Mouse (Mus musculus): ENCODE results near the gene Golt1b. TPM values are rescaled to one million over a fixed set of nuclear protein-coding genes. Genes with fewer than 3 reads are reported as not detected.

Golt1b gene
- polyA plus RNA-seq, 1 experiment from 2014 or later = 83.8 TPM

DNA sequence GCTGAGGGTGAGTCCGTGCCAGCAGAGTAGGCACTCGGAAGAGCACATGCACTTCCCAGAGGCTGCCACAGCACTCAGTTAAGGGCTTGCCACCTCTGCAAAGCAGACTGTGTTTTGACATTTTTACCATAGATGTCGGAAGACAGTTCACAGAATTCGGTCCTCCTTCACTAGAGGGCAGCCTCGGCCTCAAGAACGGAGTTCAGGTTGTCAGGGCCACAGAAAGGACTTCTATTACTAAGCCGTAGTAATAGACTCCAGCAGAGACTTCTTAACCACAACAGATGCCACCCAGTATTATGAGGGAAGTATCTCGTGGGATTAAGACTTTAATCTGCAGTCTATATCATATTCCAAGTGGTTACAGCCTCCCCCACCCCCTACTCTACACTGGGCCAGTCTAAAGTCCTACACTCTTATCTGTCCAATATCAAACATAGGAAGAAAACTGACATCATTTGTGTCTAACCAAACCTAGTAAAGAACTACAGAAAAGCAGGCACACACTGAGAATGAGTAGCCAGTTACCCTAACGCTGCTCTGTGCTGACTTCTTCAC, 23.9 kb upstream of the Golt1b start:
- Histone ChIP-seq H3K9ac (no peak overlapping the region), H3K27ac (no peak overlapping the region), H3K27me3 (no peaks in the 10 kb centered on the region), H3K4me1 (no peaks in the 10 kb centered on the region), H3K9me3 (replicated peaks) (no peaks in the 10 kb centered on the region), H3K4me2 (no peak overlapping the region), H3K4me3 (no peak overlapping the region), H3K36me3 (ENCODE audit: poor library complexity, severe bottlenecking) (peaks cover 91% of the 10 kb centered on the region)
- WGBS = 76% methylated on average over 9 of the region's 9 CpGs
- peak; percentile 41; the same call in 1 of the 2 replicates for ATAC-seq

DNA sequence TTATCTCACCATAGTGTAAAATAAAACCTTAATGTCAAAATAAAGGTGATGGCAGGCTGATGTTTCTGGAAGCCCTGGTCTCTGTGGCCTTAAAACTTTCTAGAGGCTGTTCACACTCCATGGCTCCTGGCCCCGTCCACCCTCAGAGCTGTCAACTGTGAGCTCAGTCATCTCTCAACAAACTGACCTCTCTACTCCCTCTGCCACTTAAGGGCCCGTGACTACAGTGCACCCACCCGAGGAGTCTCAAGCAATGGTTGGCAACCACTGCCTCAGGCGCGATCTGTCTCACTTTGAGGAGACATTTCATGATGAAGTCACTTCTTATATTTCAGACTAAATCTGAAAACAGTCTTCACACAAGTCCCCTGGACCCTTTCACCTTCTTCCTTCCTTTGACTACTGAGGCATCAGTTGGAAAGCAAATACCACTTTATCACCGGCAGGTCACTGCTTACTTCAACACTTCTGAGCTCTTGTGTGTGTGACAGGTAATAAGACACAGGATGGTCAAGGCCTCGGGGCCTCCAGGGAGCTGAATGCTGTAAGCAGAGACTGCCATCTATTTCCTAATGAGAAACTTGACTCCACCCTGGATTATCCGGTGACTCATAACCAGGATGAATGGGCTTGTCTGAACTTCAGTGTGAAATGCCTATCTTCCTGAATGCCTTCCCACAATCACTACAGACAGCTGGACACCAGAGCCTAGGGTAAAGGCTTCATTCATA, 21.1 kb upstream of the Golt1b start:
- 93% methylated on average over 8 of the region's 8 CpGs for WGBS
- H3K9ac ChIP-seq = no peak overlapping the region
- H3K9me3 ChIP-seq (replicated peaks) = no peaks in the 10 kb centered on the region
- no peaks in the 10 kb centered on the region for H3K27me3 ChIP-seq
- no peak for ATAC-seq
- H3K4me2 ChIP-seq = no peak overlapping the region
- H3K36me3 ChIP-seq (ENCODE audit: poor library complexity, severe bottlenecking) = peaks cover 89% of the 10 kb centered on the region
- H3K27ac ChIP-seq = no peak overlapping the region
- H3K4me3 ChIP-seq = no peak overlapping the region
- no peaks in the 10 kb centered on the region for H3K4me1 ChIP-seq

DNA sequence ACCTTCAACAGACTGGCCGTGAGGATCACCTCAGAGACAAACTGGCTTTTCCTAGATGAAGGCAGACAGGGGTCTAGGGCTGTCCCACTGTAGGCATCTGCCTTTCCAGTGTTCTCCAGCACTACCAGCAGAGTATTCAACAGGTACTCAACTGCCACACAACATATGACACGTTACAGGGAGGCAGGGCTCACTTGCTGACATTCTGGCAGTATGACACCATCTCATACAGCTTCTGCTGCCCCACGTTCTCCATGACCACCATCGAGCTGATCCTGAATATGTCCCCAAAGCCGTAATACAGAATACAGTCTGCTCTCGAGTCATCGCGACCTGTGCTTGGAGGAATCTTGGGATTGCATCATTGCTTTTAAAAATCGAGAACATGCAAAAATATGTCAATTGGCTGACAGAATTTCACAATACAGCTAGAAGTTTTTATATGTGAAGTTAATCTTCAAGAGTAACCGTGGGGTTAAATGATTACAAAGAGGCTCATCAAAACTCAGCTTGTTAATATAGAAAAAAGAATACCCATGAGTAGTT, 20.5 kb upstream of the Golt1b start:
- Histone ChIP-seq H3K36me3 (ENCODE audit: poor library complexity, severe bottlenecking) (peaks cover 88% of the 10 kb centered on the region), H3K27ac (no peak overlapping the region), H3K9me3 (replicated peaks) (no peaks in the 10 kb centered on the region), H3K27me3 (no peaks in the 10 kb centered on the region), H3K4me1 (no peaks in the 10 kb centered on the region), H3K4me2 (no peak overlapping the region), H3K4me3 (no peak overlapping the region), H3K9ac (no peak overlapping the region)
- ATAC-seq = no peak
- WGBS = 92% methylated on average over 10 of the region's 10 CpGs

DNA sequence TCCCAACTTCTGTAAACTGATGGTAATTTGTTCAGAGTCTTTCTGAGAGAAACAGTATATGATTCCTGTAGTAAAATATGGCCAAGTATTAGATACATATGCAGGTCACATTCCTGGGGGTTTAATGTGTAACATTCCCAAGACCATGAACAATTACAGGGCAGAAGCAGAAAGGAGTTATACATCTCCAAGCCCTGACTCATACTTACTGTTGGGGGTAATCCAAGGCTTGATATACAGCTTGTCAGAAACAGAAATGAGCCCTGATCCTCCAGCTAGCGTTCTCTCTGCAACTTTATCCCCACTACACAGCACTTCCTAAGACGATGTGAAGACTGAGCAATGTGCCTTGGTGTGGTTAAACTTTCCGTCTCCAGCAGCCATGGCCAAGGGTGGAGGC, 19.5 kb upstream of the Golt1b start:
- peaks cover 90% of the 10 kb centered on the region for H3K36me3 ChIP-seq (ENCODE audit: poor library complexity, severe bottlenecking)
- WGBS = 98% methylated on average over 3 of the region's 3 CpGs
- no peaks in the 10 kb centered on the region for H3K27me3 ChIP-seq
- H3K9me3 ChIP-seq (replicated peaks) = no peaks in the 10 kb centered on the region
- H3K4me2 ChIP-seq = no peak overlapping the region
- no peaks in the 10 kb centered on the region for H3K4me1 ChIP-seq
- no peak overlapping the region for H3K9ac ChIP-seq
- no peak overlapping the region for H3K4me3 ChIP-seq
- no peak overlapping the region for H3K27ac ChIP-seq
- ATAC-seq = no peak

DNA sequence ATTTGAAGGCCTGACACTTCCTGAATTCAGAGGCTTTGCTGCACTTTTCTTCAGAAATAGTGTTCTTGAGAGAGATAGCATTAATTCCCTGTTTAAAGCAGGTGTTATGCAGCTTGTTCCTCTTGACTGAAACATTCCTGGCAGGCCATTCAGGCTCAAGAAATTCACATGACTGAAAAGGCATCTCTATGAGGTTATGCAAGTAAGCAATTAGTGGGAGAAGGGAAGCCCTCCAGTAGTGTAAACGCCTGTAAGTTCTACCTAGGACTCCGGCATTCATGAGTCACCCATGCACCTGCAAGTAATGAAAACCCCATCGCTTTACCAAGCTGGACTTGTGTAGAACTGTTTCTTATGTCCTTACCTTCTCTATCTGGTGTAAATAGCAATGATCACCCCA, 17.5 kb upstream of the Golt1b start:
- H3K4me1 ChIP-seq = no peaks in the 10 kb centered on the region
- H3K4me3 ChIP-seq = no peak overlapping the region
- H3K36me3 ChIP-seq (ENCODE audit: poor library complexity, severe bottlenecking) = peaks cover 88% of the 10 kb centered on the region
- H3K9me3 ChIP-seq (replicated peaks) = no peaks in the 10 kb centered on the region
- no peak overlapping the region for H3K4me2 ChIP-seq
- H3K9ac ChIP-seq = no peak overlapping the region
- WGBS = 96% methylated on average over 3 of the region's 3 CpGs
- no peak for ATAC-seq
- no peaks in the 10 kb centered on the region for H3K27me3 ChIP-seq
- no peak overlapping the region for H3K27ac ChIP-seq

DNA sequence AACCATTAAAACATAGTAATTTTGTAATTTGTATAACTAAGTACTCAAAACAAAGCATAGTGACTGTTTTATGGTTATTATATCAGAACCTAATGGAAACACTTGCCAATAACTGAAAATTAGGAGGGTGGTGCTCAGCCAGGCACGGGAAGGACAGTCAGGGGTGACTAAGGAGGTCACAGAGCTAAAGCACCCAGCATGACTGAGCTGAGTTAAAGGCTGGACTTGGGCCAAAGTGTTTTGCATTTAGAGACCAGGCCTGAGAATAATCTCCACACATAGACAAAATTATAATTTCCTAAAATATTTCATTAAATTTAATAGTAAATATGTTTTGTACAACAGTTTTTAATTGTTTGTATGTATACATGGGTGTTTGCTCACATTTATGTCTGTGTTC, 9.9 kb upstream of the Golt1b start:
- no peaks in the 10 kb centered on the region for H3K4me1 ChIP-seq
- WGBS = 80% methylated on average over 1 of the region's 1 CpGs
- H3K27ac ChIP-seq = no peak overlapping the region
- no peak overlapping the region for H3K4me3 ChIP-seq
- H3K9me3 ChIP-seq (replicated peaks) = no peaks in the 10 kb centered on the region
- no peak overlapping the region for H3K4me2 ChIP-seq
- no peak for ATAC-seq
- peaks cover 46% of the 10 kb centered on the region for H3K36me3 ChIP-seq (ENCODE audit: poor library complexity, severe bottlenecking)
- H3K9ac ChIP-seq = no peak overlapping the region
- H3K27me3 ChIP-seq = no peaks in the 10 kb centered on the region

DNA sequence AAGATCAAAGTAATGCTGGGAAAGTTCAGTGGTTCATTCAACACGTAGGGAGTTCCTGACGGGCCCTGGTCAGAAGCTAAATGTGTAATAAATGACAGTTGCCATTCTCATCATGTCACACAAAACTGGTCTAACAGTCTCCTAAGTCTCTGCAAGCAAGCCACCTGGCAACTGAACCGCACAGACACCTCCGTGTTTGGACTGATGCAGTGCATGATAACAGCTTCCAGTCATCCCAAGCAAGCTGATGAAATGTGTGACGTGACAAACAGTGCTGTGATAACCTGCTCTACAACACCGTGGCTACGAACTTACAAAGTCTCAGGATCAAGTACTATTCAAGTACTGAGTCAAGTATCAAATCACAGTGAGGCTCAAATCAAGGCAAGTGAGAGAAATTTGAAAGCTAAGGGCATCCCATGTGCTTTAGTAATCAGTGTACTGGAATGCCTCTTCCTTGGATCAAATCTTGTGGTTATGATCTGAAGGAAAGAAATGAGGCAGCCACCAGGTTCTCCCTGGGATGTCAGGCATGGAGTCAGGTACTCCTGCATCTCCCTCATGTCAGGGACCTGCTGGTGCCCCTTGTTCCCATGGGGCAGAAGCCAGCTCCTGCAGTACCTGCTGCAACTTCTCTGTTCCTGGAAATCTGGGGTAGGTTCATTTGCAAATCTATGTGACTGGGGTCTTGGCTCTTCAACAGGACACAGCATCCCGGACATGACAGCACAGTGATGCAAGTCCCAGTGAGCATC, 8.3 kb upstream of the Golt1b start:
- 90% methylated on average over 8 of the region's 8 CpGs for WGBS
- Histone ChIP-seq H3K36me3 (ENCODE audit: poor library complexity, severe bottlenecking) (peaks cover 32% of the 10 kb centered on the region), H3K4me1 (no peaks in the 10 kb centered on the region), H3K4me2 (no peak overlapping the region), H3K27ac (no peak overlapping the region), H3K4me3 (no peak overlapping the region), H3K27me3 (no peaks in the 10 kb centered on the region), H3K9me3 (replicated peaks) (no peaks in the 10 kb centered on the region), H3K9ac (no peak overlapping the region)
- ATAC-seq = no peak

DNA sequence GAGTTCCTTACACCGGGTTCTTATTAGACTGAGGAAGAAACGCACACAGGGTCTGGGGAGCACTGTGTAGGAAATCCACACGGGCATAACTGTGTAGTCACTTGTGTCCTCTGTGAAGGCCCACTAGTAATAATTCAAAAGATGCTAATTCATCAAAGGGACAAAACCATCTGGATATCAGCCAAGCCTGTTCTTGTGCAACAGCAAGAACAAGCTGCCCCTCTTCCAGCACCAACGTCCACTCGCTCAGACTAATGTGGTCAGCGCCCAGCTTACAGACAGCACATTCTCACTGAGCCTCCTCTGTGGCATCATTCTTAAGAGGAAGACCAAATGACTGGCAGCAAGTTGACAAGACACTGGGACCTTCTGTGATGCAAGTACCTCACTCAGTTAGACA, 7.1 kb upstream of the Golt1b start:
- H3K4me3 ChIP-seq = no peak overlapping the region
- no peaks in the 10 kb centered on the region for H3K4me1 ChIP-seq
- no peak for ATAC-seq
- H3K27ac ChIP-seq = no peak overlapping the region
- no peak overlapping the region for H3K9ac ChIP-seq
- H3K36me3 ChIP-seq (ENCODE audit: poor library complexity, severe bottlenecking) = peaks cover 21% of the 10 kb centered on the region
- no peak overlapping the region for H3K4me2 ChIP-seq
- no peaks in the 10 kb centered on the region for H3K9me3 ChIP-seq (replicated peaks)
- 95% methylated on average over 6 of the region's 6 CpGs for WGBS
- no peaks in the 10 kb centered on the region for H3K27me3 ChIP-seq

DNA sequence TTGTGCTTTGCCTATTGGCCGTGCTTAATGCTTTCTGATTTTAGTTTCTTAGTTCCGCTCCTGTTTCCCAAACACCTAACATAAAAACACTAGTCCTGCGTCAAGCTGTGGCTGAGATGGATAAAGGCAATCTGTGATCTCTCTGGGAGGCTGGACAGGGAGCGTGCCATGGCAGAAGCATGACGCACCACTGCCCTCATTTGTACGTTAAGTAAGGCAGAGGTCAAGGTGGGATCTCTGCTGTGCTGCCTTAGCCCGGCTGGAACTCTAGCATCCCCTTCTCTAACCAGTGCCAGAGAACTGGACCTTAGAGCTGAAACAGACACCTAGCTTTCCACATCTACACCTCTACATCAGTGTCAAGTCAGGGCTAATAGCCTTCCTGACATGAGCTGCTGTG, 5.4 kb upstream of the Golt1b start:
- H3K4me2 ChIP-seq = no peak overlapping the region

DNA sequence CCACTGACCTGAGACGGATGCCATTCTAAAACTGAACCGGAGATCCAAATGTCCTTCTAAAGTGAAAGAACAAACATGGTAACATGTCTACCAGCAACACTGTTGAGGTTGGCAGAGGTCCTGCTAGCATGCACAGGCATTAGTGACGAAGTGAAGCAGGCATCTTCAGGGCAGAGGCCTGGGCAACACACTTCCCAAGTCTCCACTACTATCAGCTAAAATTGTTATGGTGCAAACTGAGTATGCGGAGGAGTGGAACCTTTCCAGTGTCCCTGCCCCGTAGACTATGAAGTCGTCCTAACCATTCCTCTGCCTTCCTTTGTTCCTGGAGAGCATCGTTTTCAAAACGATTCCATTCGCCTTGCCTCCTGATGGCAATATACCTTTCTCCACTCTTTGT, 2.5 kb upstream of the Golt1b start:
- ATAC-seq = no peak
- no peak overlapping the region for H3K27ac ChIP-seq
- 94% methylated on average over 9 of the region's 9 CpGs for WGBS

More for the DNA sequence above, 5.4 kb upstream of the Golt1b start:
- Histone ChIP-seq H3K4me3 (no peak overlapping the region), H3K4me1 (peaks cover 7% of the 10 kb centered on the region), H3K9me3 (replicated peaks) (no peaks in the 10 kb centered on the region), H3K27me3 (no peaks in the 10 kb centered on the region), H3K9ac (no peak overlapping the region), H3K27ac (no peak overlapping the region), H3K36me3 (ENCODE audit: poor library complexity, severe bottlenecking) (peaks cover 5% of the 10 kb centered on the region)
- ATAC-seq = no peak
- WGBS = 93% methylated on average over 7 of the region's 7 CpGs

DNA sequence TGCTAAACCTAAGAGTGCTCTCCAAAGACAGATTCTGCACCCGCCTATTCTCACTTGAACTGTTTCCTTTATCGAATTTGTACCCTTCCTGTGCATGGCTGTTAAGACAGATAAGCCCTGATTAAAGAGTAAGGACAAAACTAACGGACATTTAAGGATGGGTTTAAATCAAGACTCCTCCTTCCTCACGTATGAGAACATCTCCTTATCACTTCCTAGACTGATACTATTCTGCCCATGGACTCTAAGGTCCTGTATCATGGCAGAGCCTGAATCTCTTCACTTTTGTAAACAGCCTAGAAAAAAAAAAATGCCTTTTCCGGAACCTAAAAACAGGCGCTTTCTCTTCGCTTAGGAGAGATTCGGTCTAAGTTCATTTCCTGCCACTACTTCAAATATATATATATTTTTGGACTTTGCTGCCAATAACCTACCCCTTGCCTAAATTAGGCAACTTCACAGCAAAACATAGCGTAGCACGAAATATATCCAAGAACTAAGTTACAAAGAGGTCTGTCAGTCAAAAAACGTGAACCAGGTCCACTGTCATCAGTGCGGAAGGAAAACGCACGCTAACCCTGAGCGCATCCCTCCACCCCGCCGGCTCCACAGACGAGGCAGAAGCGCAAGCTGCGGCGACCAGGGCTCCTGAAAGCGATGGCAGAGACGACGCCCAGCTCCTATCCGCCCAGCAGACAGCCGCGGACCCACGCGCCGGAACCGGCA, 573 bp upstream of the Golt1b start:
- H3K4me3 ChIP-seq = peak overlapping the region; percentile 98
- peak; percentile 81 for ATAC-seq
- H3K4me1 ChIP-seq = peaks cover 26% of the 10 kb centered on the region
- peak overlapping the region; percentile 74 for H3K4me2 ChIP-seq
- peak overlapping the region; percentile 71 for H3K9ac ChIP-seq
- 6% methylated on average over 31 of the region's 31 CpGs for WGBS
- H3K9me3 ChIP-seq (replicated peaks) = no peaks in the 10 kb centered on the region
- no peak overlapping the region for H3K27ac ChIP-seq
- no peaks in the 10 kb centered on the region for H3K27me3 ChIP-seq
- H3K36me3 ChIP-seq (ENCODE audit: poor library complexity, severe bottlenecking) = no peaks in the 10 kb centered on the region

More for the DNA sequence above, 2.5 kb upstream of the Golt1b start:
- H3K4me2 ChIP-seq = no peak overlapping the region
- H3K9me3 ChIP-seq (replicated peaks) = no peaks in the 10 kb centered on the region
- peaks cover 26% of the 10 kb centered on the region for H3K4me1 ChIP-seq
- H3K27me3 ChIP-seq = no peaks in the 10 kb centered on the region
- H3K4me3 ChIP-seq = no peak overlapping the region
- no peak overlapping the region for H3K9ac ChIP-seq
- H3K36me3 ChIP-seq (ENCODE audit: poor library complexity, severe bottlenecking) = no peaks in the 10 kb centered on the region

Data from forebrain, embryonic 13.5 days (tissue).